Mouse (Mus musculus): ENCODE measurements around the gene Itpkc. TPM values are rescaled to one million over a fixed set of nuclear protein-coding genes. Genes with fewer than 3 reads are reported as not detected.

The Itpkc gene
- total RNA-seq, 2 experiments from 2014 or later: 2.2 to 7.7 TPM

- no peak for ATAC-seq (replicated peaks; ENCODE audit: poor library complexity, severe bottlenecking)
These were observed 31.3 kb downstream of the Itpkc start for GRCm38 (mm10) chr7:27197136-27197535.

GRCm38 (mm10) chr7:27195681-27196611 lies 32.5 kb downstream of the Itpkc start, which contains the start of the genes BC024978 and Snrpa:
Gene BC024978 (plus strand): TSS chr7:27195781.
Gene Snrpa (minus strand): TSS chr7:27196271.
- peak; percentile 89 for ATAC-seq (replicated peaks; ENCODE audit: poor library complexity, severe bottlenecking)

GRCm38 (mm10) chr7:27193731-27194130 lies 34.7 kb downstream of the Itpkc start:
- ATAC-seq (replicated peaks; ENCODE audit: poor library complexity, severe bottlenecking): no peak

- no peak for ATAC-seq (replicated peaks; ENCODE audit: poor library complexity, severe bottlenecking)
These were observed 36.0 kb downstream of the Itpkc start for GRCm38 (mm10) chr7:27192434-27192833.

GRCm38 (mm10) chr7:27189271-27189931 lies 39.1 kb downstream of the Itpkc start:
- peak; percentile 38; the same call in 1 of the 2 replicates for ATAC-seq (replicated peaks; ENCODE audit: poor library complexity, severe bottlenecking)

GRCm38 (mm10) chr7:27185986-27186385 lies 42.5 kb downstream of the Itpkc start:
- ATAC-seq (replicated peaks; ENCODE audit: poor library complexity, severe bottlenecking): no peak

- peak; percentile 91 for ATAC-seq (replicated peaks; ENCODE audit: poor library complexity, severe bottlenecking)
These were observed 43.5 kb downstream of the Itpkc start for GRCm38 (mm10) chr7:27184964-27185363.

GRCm38 (mm10) chr7:27182498-27182897 lies 46.0 kb downstream of the Itpkc start:
- ATAC-seq (replicated peaks; ENCODE audit: poor library complexity, severe bottlenecking): no peak

- no peak for ATAC-seq (replicated peaks; ENCODE audit: poor library complexity, severe bottlenecking)
These were observed 47.4 kb downstream of the Itpkc start, which contains the start of the genes Gm21983 and Mia for GRCm38 (mm10) chr7:27180837-27181695. Gene Gm21983 (minus strand): TSS chr7:27181086. Gene Mia (minus strand): TSS chr7:27181157.

GRCm38 (mm10) chr7:27180036-27180435 lies 48.4 kb downstream of the Itpkc start:
- no peak for ATAC-seq (replicated peaks; ENCODE audit: poor library complexity, severe bottlenecking)

GRCm38 (mm10) chr7:27179217-27179918 lies 49.1 kb downstream of the Itpkc start:
- ATAC-seq (replicated peaks; ENCODE audit: poor library complexity, severe bottlenecking): no peak

GRCm38 (mm10) chr7:27178324-27179216 lies 49.9 kb downstream of the Itpkc start, which contains the start of gene Rab4b:
Gene Rab4b (minus strand): TSS chr7:27178896.
- peak; percentile 89 for ATAC-seq (replicated peaks; ENCODE audit: poor library complexity, severe bottlenecking)

GRCm38 (mm10) chr7:27177942-27178323 lies 50.5 kb downstream of the Itpkc start:
- ATAC-seq (replicated peaks; ENCODE audit: poor library complexity, severe bottlenecking): peak; percentile 1; the same call in 1 of the 2 replicates

- no peak for ATAC-seq (replicated peaks; ENCODE audit: poor library complexity, severe bottlenecking)
These were observed 53.6 kb downstream of the Itpkc start for GRCm38 (mm10) chr7:27174896-27175295.

- ATAC-seq (replicated peaks; ENCODE audit: poor library complexity, severe bottlenecking): no peak
These were observed 54.0 kb downstream of the Itpkc start for GRCm38 (mm10) chr7:27174496-27174895.

GRCm38 (mm10) chr7:27170981-27171380 lies 57.5 kb downstream of the Itpkc start:
- no peak for ATAC-seq (replicated peaks; ENCODE audit: poor library complexity, severe bottlenecking)

GRCm38 (mm10) chr7:27168371-27168770 lies 60.1 kb downstream of the Itpkc start:
- ATAC-seq (replicated peaks; ENCODE audit: poor library complexity, severe bottlenecking): no peak

- ATAC-seq (replicated peaks; ENCODE audit: poor library complexity, severe bottlenecking): peak; percentile 15
These were observed 60.9 kb downstream of the Itpkc start for GRCm38 (mm10) chr7:27167475-27168094.
